Mouse (Mus musculus): ENCODE measurements around the gene Reg3a. TPM values are rescaled to one million over a fixed set of nuclear protein-coding genes. Genes with fewer than 3 reads are reported as not detected.
"Not testable (repeated sequence)": the region's sequence is repeated elsewhere in the genome, so short reads cannot be mapped to it uniquely, and the experiment has no call there.

Reg3a gene
- polyA plus RNA-seq (2016; fragmentation: Nextera tagmentation; extraction: Ambion mirVana), result not detected in 2 replicates

- Histone ChIP-seq H3K4me2 (replicated peaks) (no peak within 1 kb of the TSS), H3K4me1 (no peaks in the 10 kb centered on the region), H3K9me3 (replicated peaks) (no peaks in the 10 kb centered on the region), H3K4me3 (no peak within 1 kb of the TSS), H3K27me3 (no peaks in the 10 kb centered on the region), H3K9ac (no peak within 1 kb of the TSS), H3K27ac (no peak within 1 kb of the TSS), H3K36me3 (no peaks in the 10 kb centered on the region)
- no peak for ATAC-seq (ENCODE audit: low FRiP score)
Measured at GRCm38 (mm10) chr6:78380409-78380808, at the start of gene Reg3a. Gene Reg3a, plus strand, starts transcription at chr6:78380709.

GRCm38 (mm10) chr6:78331919-78332569 lies 48.5 kb upstream of the Reg3a start:
- no peak overlapping the region for H3K9ac ChIP-seq
- 41% methylated on average over 7 of the region's 7 CpGs for WGBS
- ATAC-seq (ENCODE audit: low FRiP score), result no peak; the same call in 1 of the 2 replicates

GRCm38 (mm10) chr6:78340296-78340695 lies 40.2 kb upstream of the Reg3a start:
- H3K9ac ChIP-seq, result no peak overlapping the region
- H3K27ac ChIP-seq, result no peak overlapping the region
- no peak overlapping the region for H3K4me3 ChIP-seq
- no peak for ATAC-seq (ENCODE audit: low FRiP score)
- no peaks in the 10 kb centered on the region for H3K36me3 ChIP-seq
- H3K4me1 ChIP-seq, result no peaks in the 10 kb centered on the region
- H3K9me3 ChIP-seq (replicated peaks), result no peaks in the 10 kb centered on the region
- no peak overlapping the region for H3K4me2 ChIP-seq (replicated peaks)
- no peaks in the 10 kb centered on the region for H3K27me3 ChIP-seq

More at GRCm38 (mm10) chr6:78331919-78332569, 48.5 kb upstream of the Reg3a start:
- Histone ChIP-seq H3K4me3 (no peak overlapping the region), H3K4me2 (replicated peaks) (no peak overlapping the region), H3K4me1 (peaks cover 4% of the 10 kb centered on the region; the same call in 1 of the 2 replicates), H3K36me3 (no peaks in the 10 kb centered on the region), H3K27ac (no peak overlapping the region), H3K9me3 (replicated peaks) (no peaks in the 10 kb centered on the region), H3K27me3 (no peaks in the 10 kb centered on the region)

- Histone ChIP-seq H3K27me3 (no peaks in the 10 kb centered on the region), H3K4me3 (no peak overlapping the region), H3K4me2 (replicated peaks) (no peak overlapping the region), H3K4me1 (no peaks in the 10 kb centered on the region), H3K9me3 (replicated peaks) (no peaks in the 10 kb centered on the region), H3K36me3 (no peaks in the 10 kb centered on the region), H3K9ac (no peak overlapping the region), H3K27ac (no peak overlapping the region)
- ATAC-seq (ENCODE audit: low FRiP score), result no peak
- WGBS, result 81% methylated on average over 2 of the region's 2 CpGs
Measured at GRCm38 (mm10) chr6:78341689-78342088, 38.8 kb upstream of the Reg3a start.

- no peak overlapping the region for H3K9ac ChIP-seq
- H3K4me3 ChIP-seq, result no peak overlapping the region
- H3K4me1 ChIP-seq, result no peaks in the 10 kb centered on the region
- H3K4me2 ChIP-seq (replicated peaks), result no peak overlapping the region
- ATAC-seq (ENCODE audit: low FRiP score), result no peak
- no peaks in the 10 kb centered on the region for H3K9me3 ChIP-seq (replicated peaks)
- H3K27ac ChIP-seq, result no peak overlapping the region
- H3K27me3 ChIP-seq, result no peaks in the 10 kb centered on the region
- H3K36me3 ChIP-seq, result no peaks in the 10 kb centered on the region
- 70% methylated on average over 2 of the region's 2 CpGs for WGBS
Measured at GRCm38 (mm10) chr6:78361971-78362563, 18.4 kb upstream of the Reg3a start.

- Histone ChIP-seq H3K9me3 (replicated peaks) (no peaks in the 10 kb centered on the region), H3K4me2 (replicated peaks) (no peak within 1 kb of the TSS), H3K27me3 (no peaks in the 10 kb centered on the region), H3K9ac (no peak within 1 kb of the TSS), H3K27ac (no peak within 1 kb of the TSS), H3K36me3 (no peaks in the 10 kb centered on the region), H3K4me1 (no peaks in the 10 kb centered on the region), H3K4me3 (no peak within 1 kb of the TSS)
- no peak for ATAC-seq (ENCODE audit: low FRiP score)
- 93% methylated on average over 2 of the region's 2 CpGs for WGBS
Measured at GRCm38 (mm10) chr6:78370357-78370756, 10.2 kb upstream of the Reg3a start, which contains the start of gene Reg3b. Gene Reg3b, plus strand, starts transcription at chr6:78370657.

- Histone ChIP-seq H3K9me3 (replicated peaks) (no peaks in the 10 kb centered on the region), H3K4me2 (replicated peaks) (no peak within 1 kb of the TSS), H3K27ac (no peak within 1 kb of the TSS), H3K9ac (no peak within 1 kb of the TSS), H3K36me3 (no peaks in the 10 kb centered on the region), H3K27me3 (no peaks in the 10 kb centered on the region), H3K4me3 (no peak within 1 kb of the TSS), H3K4me1 (no peaks in the 10 kb centered on the region)
- no peak for ATAC-seq (ENCODE audit: low FRiP score)
- WGBS, result 73% methylated on average over 2 of the region's 2 CpGs
Measured at GRCm38 (mm10) chr6:78378765-78379164, 1.7 kb upstream of the Reg3a start, which contains the start of gene Reg3d. Gene Reg3d, minus strand, starts transcription at chr6:78378865.

GRCm38 (mm10) chr6:78385609-78386008 lies 5.1 kb downstream of the Reg3a start:
- H3K4me2 ChIP-seq (replicated peaks), result no peak overlapping the region
- no peak overlapping the region for H3K27ac ChIP-seq
- no peaks in the 10 kb centered on the region for H3K4me1 ChIP-seq
- H3K9me3 ChIP-seq (replicated peaks), result no peaks in the 10 kb centered on the region
- ATAC-seq (ENCODE audit: low FRiP score), result no peak
- H3K9ac ChIP-seq, result no peak overlapping the region
- 85% methylated on average over 3 of the region's 3 CpGs for WGBS
- H3K27me3 ChIP-seq, result no peaks in the 10 kb centered on the region
- no peak overlapping the region for H3K4me3 ChIP-seq
- H3K36me3 ChIP-seq, result no peaks in the 10 kb centered on the region

GRCm38 (mm10) chr6:78395323-78395722 lies 14.8 kb downstream of the Reg3a start, which contains the start of gene Reg2:
Gene Reg2, plus strand, starts transcription at chr6:78395623.
- not testable (repeated sequence) for H3K27me3 ChIP-seq; ATAC-seq (ENCODE audit: low FRiP score); H3K9ac ChIP-seq; H3K9me3 ChIP-seq (replicated peaks); H3K4me2 ChIP-seq (replicated peaks); H3K4me3 ChIP-seq; H3K36me3 ChIP-seq; H3K27ac ChIP-seq; H3K4me1 ChIP-seq
- 87% methylated on average over 7 of the region's 17 CpGs for WGBS

GRCm38 (mm10) chr6:78422411-78422810 lies 41.9 kb downstream of the Reg3a start, which contains the start of gene Reg1:
Gene Reg1, plus strand, starts transcription at chr6:78422711.
- H3K9me3 ChIP-seq (replicated peaks); H3K4me1 ChIP-seq; H3K27ac ChIP-seq; H3K4me3 ChIP-seq; H3K4me2 ChIP-seq (replicated peaks); H3K9ac ChIP-seq; H3K36me3 ChIP-seq; H3K27me3 ChIP-seq; ATAC-seq (ENCODE audit: low FRiP score): not testable (repeated sequence)

GRCm38 (mm10) chr6:78425497-78425896 lies 45.0 kb downstream of the Reg3a start:
- Histone ChIP-seq H3K9me3 (replicated peaks) (no peaks in the 10 kb centered on the region), H3K27me3 (no peaks in the 10 kb centered on the region), H3K36me3 (no peaks in the 10 kb centered on the region), H3K9ac (no peak overlapping the region), H3K4me2 (replicated peaks) (no peak overlapping the region), H3K4me3 (no peak overlapping the region), H3K4me1 (no peaks in the 10 kb centered on the region), H3K27ac (no peak overlapping the region)
- 89% methylated on average over 3 of the region's 3 CpGs for WGBS
- ATAC-seq (ENCODE audit: low FRiP score), result no peak

All from hindbrain, embryonic 12.5 days (tissue).